In the genomic region with DNA sequence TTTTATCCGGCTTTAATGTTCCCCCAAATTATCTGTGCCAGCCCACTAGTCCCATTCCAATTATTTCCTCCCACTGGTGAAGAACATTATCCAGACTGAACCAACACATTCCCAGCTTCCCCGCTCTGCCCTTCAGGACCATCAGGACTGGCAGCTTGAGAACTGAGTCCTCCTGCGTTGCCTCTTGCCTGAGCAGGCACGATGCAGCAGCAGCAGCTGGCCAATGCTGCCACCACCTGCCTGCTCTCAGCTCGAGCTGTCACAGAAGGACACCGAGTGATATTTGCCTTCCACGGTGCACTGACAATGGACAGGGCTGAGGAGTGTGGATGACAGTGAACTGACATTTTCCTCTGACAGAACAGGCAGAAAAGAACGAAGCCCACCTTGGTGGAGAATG, we compare ENCODE assay signal across 9 mouse cellular contexts.
DNase-seq lines count a peak whose midpoint lies in the region; ATAC-seq and TF ChIP-seq lines count a peak whose summit lies in the region.
"Had no signal": no experiment of that assay in that cellular context is flagged by ENCODE, and none has a peak within 500 bp of the region (broad histone marks: within the 10 kb centered on the region; RNA-seq: fewer than 3 reads in every experiment).

No protein-coding gene starts in this region.

- no peak for DNase-seq in heart, adult 2 months
- DNase-seq in heart, adult 9 months (ENCODE audit: low spot score in 2 of 2), result no peak
- peak; percentile 50 for DNase-seq in NIH3T3 (ENCODE audit: low read depth)
- DNase-seq in left cerebral cortex, postnatal 14 days (ENCODE audit: low spot score in 2 of 2), result peak; percentile 49 to 57
- DNase-seq in urinary bladder, postnatal 25 days (ENCODE audit: low spot score), result no peak

- ATAC-seq in forebrain, embryonic 13.5 days, result peak; percentile 73
- no peak for ATAC-seq in erythroid progenitor cell, adult 5-6 weeks (replicated peaks; ENCODE audit: low FRiP score, poor library complexity, severe bottlenecking)
- no peak for ATAC-seq in megakaryocyte-erythroid progenitor cell, adult 5-6 weeks (replicated peaks; ENCODE audit: low FRiP score, low TSS enrichment, poor library complexity, severe bottlenecking)

- no peaks in the 10 kb centered on the region for H3K9me3 ChIP-seq in forebrain, embryonic 13.5 days (replicated peaks)
- H3K9me3 ChIP-seq: megakaryocyte, embryonic 14.5 days had no signal

- 49% methylated on average over 8 of the region's 8 CpGs for WGBS in heart, adult 2 months
- WGBS in forebrain, embryonic 13.5 days, result 50% methylated on average over 8 of the region's 8 CpGs

- H3K4me2 ChIP-seq in forebrain, embryonic 13.5 days, result no peak overlapping the region

- no peaks in the 10 kb centered on the region for H3K27me3 ChIP-seq in heart, adult 2 months (ENCODE audit: control insufficient read depth, insufficient read depth, low read length)
- H3K27me3 ChIP-seq in forebrain, embryonic 13.5 days, result no peaks in the 10 kb centered on the region

- intact Hi-C loops in heart, adult 2 months (cut with DNase I), result no loop called here
- intact Hi-C loops in left cerebral cortex, postnatal 14 days (cut with DNase I), result loop anchor here (5.0 kb wide), 2 partner anchors 136 to 351 kb away; no protein-coding TSS in a partner anchor

- H3K4me1 ChIP-seq in heart, adult 2 months (ENCODE audit: control insufficient read depth, insufficient read depth, low read length), result no peaks in the 10 kb centered on the region
- peaks cover 26% of the 10 kb centered on the region for H3K4me1 ChIP-seq in forebrain, embryonic 13.5 days

- H3K4me3 ChIP-seq in heart, adult 2 months, result no peak overlapping the region
- H3K4me3 ChIP-seq in forebrain, embryonic 13.5 days, result no peak overlapping the region
- H3K4me3 ChIP-seq: megakaryocyte, embryonic 14.5 days had no signal

- H3K36me3 ChIP-seq in heart, adult 2 months (ENCODE audit: control insufficient read depth, insufficient read depth, low read length), result no peaks in the 10 kb centered on the region
- no peaks in the 10 kb centered on the region for H3K36me3 ChIP-seq in forebrain, embryonic 13.5 days (ENCODE audit: poor library complexity, severe bottlenecking)

- TF ChIP-seq EP300 in heart, adult 2 months (IDR thresholded peaks at IDR 0.05; ENCODE audit: insufficient read depth, low read depth, low read length), result no peak

- TF ChIP-seq POLR2A in heart, adult 2 months (IDR thresholded peaks at IDR 0.05; ENCODE audit: insufficient read depth, low read depth, low read length), result no peak

- no peak overlapping the region for H3K9ac ChIP-seq in heart, adult 2 months (ENCODE audit: low read depth, low read length)
- H3K9ac ChIP-seq in forebrain, embryonic 13.5 days, result no peak overlapping the region

- TF ChIP-seq CTCF in heart, adult 2 months (IDR thresholded peaks at IDR 0.05), result peak; percentile 36

- no peaks in the 10 kb centered on the region for H3K79me2 ChIP-seq in heart, adult 2 months (replicated peaks; ENCODE audit: control insufficient read depth, insufficient read depth, low read length)

- H3K27ac ChIP-seq in heart, adult 2 months, result no peak overlapping the region
- H3K27ac ChIP-seq in forebrain, embryonic 13.5 days, result no peak overlapping the region

Comparison
In these comparisons a context has a peak if more than half of its experiments do, and no peak if none do; other contexts are left out.
1. DNase-seq: peak in NIH3T3 (single experiment) and left cerebral cortex, postnatal 14 days (2 of 2); none in heart, adult 2 months (0 of 2), heart, adult 9 months (0 of 2) and urinary bladder, postnatal 25 days (single experiment).